Mouse (Mus musculus) limb, embryonic 12.5 days (tissue): ENCODE data around the gene Lat2. TPM values are rescaled to one million over a fixed set of nuclear protein-coding genes. Genes with fewer than 3 reads are reported as not detected.
A peak's percentile ranks its signal among the peaks of the same experiment; 100 is the strongest.

ENCODE experiments used
- ATAC-seq: fragments of 200-750 bp; cut with Nextera tagmentation; 2 replicates; pipeline ENCODE4 v1.8.0; 2017; ENCODE audit warnings: low read depth, moderate TSS enrichment; ENCODE audit not compliant: insufficient number of reproducible peaks, insufficient read depth, low FRiP score, low TSS enrichment
- H3K27ac ChIP-seq: fragments of 300-500 bp; sonication (generic); 2 replicates; pipeline ENCODE4 v1.5.1; 2016; ENCODE audit warnings: mild to moderate bottlenecking, moderate library complexity
- H3K27me3 ChIP-seq: fragments of 300-500 bp; sonication (generic); 2 replicates; pipeline ENCODE4 v1.6.1; 2016; ENCODE audit warnings: mild to moderate bottlenecking, moderate library complexity
- H3K36me3 ChIP-seq: fragments of 300-500 bp; sonication (generic); 2 replicates; pipeline ENCODE4 v1.6.1; 2016; ENCODE audit warnings: mild to moderate bottlenecking, moderate library complexity
- H3K4me1 ChIP-seq: fragments of 300-500 bp; sonication (generic); replicated peaks from 2 replicates; pipeline ENCODE4 v1.6.1; 2016
- H3K4me2 ChIP-seq: fragments of 300-500 bp; sonication (generic); 2 replicates; pipeline ENCODE4 v1.6.1; 2016; ENCODE audit warnings: mild to moderate bottlenecking, moderate library complexity
- H3K4me3 ChIP-seq: fragments of 300-500 bp; sonication (generic); replicated peaks from 2 replicates; pipeline ENCODE4 v1.5.1; 2016; ENCODE audit warnings: mild to moderate bottlenecking
- H3K9ac ChIP-seq: fragments of 300-500 bp; sonication (generic); replicated peaks from 2 replicates; pipeline ENCODE4 v1.6.1; 2016; ENCODE audit warnings: mild to moderate bottlenecking, moderate library complexity
- H3K9me3 ChIP-seq: fragments of 300-500 bp; sonication (generic); 2 replicates; pipeline ENCODE4 v1.6.1; 2016; ENCODE audit warnings: mild to moderate bottlenecking, moderate library complexity
- WGBS: fragments of 180-500 bp; shearing (Covaris S2); methylation state at CpG from one replicate; pipeline ENCODE4 v1.1.7; 2016; 5-methylcytosine and 5-hydroxymethylcytosine counted together
- polyA plus RNA-seq: library from polyadenylated mRNA; unstranded; fragments of >200 nt; fragmentation: Nextera tagmentation; extraction: Ambion mirVana; gene quantifications from 2 replicates; pipeline ENCODE4 v1.2.1, GENCODE M21; 2016

The Lat2 gene
- polyA plus RNA-seq, 1 experiment from 2014 or later = 3.9 TPM

DNA sequence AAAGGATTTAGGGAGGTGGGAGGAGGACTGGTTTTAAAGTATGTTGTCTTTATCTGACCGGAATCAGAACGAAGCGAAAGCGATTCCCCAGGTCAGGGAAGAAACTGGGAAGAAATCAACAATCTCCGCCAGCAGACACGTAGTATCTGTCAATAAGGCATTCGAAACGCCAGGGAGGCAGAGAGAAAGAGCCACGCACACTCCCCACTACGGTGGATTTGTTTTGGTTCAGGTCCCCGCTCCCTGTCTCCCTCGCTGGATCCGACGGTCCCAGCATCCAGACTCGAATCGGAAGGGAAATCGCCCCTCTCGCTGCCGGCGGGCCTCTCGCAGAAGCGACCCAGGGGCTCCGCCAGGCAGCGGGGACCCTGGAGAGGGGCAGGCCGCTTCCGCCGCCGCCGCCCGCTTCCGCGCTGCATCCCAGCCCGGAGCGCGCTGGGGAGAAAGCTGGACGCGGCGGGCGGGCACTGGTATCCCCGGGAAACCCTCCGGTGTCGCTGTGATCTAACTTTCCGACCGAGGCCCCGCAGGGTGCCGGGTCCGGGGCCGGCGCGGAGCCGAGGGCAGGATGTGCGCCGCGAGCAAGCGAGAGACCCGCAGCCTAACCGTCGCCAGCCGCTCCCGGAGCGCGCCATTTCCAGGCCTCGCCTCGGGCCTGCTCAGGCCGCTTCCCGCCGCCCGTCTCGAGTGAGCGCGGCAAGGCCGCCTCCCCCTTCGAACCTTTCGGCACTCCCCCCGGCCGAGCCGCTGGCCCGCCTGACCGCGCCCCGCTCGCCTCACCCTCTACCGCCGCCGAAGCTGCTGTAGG is 23.8 kb upstream of the Lat2 start:
- H3K36me3 ChIP-seq = peaks cover 29% of the 10 kb centered on the region

DNA sequence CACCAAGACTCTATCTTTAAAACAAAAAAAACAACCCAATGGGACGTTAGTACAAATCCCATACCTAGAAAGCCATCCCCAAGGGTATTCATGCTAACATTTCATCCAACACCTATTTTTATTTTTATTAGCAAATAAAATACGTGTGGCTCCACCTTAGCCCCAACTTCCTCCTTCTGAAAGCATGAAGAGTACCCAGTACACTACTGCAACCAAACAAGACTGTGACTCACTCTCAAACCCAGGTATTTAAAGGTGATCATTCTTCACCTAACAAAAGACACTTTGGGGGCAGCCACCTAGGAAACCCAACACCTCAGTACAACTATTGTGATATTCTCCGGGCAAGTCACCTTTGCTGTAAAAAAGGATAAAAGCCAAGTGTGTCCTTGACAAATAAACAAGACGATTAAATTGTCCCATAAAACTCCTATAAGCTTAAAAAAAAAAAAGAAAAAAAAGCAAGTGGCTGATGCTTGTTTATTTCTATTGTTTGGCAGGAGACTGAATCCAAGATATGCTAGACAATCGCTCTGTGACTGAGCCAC is 23.1 kb upstream of the Lat2 start:
- Histone ChIP-seq H3K4me1 (peaks cover 12% of the 10 kb centered on the region), H3K9me3 (no peaks in the 10 kb centered on the region), H3K36me3 (peaks cover 37% of the 10 kb centered on the region), H3K4me2 (peak overlapping the region; percentile 66), H3K27me3 (no peaks in the 10 kb centered on the region), H3K4me3 (peak overlapping the region; percentile 99), H3K27ac (no peak overlapping the region), H3K9ac (peak overlapping the region; percentile 98)
- no peak for ATAC-seq
- WGBS = 20% methylated on average over 5 of the region's 5 CpGs

More for the DNA sequence above, 23.8 kb upstream of the Lat2 start:
- peak overlapping the region; percentile 96 for H3K27ac ChIP-seq
- ATAC-seq = peak; percentile 71
- 1% methylated on average over 72 of the region's 85 CpGs for WGBS
- H3K9me3 ChIP-seq = no peaks in the 10 kb centered on the region
- H3K4me1 ChIP-seq = peaks cover 12% of the 10 kb centered on the region
- H3K27me3 ChIP-seq = no peaks in the 10 kb centered on the region
- peak overlapping the region; percentile 98 for H3K9ac ChIP-seq
- peak overlapping the region; percentile 99 for H3K4me3 ChIP-seq
- peak overlapping the region; percentile 66 for H3K4me2 ChIP-seq

DNA sequence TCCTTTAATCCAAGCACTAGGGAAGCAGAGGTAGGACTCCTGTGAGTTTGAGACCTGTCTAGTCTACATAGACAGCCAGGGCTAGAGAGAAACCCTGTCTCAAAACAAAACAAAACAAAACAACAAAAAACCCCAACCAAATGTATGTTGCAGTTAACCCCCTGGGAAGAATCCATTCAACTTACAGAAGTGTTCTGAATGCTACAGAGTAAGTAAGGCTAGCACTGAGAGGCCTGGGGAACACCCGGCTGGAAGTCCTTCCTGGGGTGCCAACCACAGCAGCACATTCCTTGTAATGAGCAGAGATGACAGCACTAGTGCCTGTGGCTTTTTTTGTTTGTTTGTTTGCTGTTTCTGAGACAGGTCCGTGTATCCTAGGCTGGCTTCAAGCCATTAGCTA is 18.0 kb upstream of the Lat2 start:
- H3K9ac ChIP-seq = no peak overlapping the region
- H3K9me3 ChIP-seq = no peaks in the 10 kb centered on the region
- peaks cover 6% of the 10 kb centered on the region for H3K4me1 ChIP-seq
- no peak overlapping the region for H3K4me2 ChIP-seq
- no peak for ATAC-seq
- 78% methylated on average over 2 of the region's 2 CpGs for WGBS
- no peaks in the 10 kb centered on the region for H3K27me3 ChIP-seq
- no peak overlapping the region for H3K27ac ChIP-seq
- peaks cover 81% of the 10 kb centered on the region for H3K36me3 ChIP-seq
- no peak overlapping the region for H3K4me3 ChIP-seq

DNA sequence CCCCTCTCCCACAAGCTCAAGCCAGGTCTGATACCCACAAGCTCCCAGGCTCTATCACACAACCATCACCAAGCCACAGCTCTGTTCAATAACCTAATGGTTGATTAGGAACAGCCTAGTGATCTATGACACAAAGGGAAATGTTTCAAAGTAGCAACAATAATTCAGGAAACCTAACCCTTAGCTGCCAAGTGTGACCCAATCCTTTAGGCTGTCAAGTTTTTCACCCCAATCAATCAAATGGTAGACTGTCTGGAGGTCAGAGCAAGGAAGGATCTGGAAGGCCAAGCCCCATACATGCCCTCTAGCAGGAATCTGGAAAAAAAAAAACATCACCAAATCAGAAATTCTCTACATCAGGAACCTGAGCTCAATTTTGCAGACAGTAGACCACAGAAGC is 16.0 kb upstream of the Lat2 start:
- H3K9ac ChIP-seq = no peak overlapping the region
- no peak overlapping the region for H3K4me2 ChIP-seq
- ATAC-seq = no peak
- H3K4me3 ChIP-seq = no peak overlapping the region
- H3K4me1 ChIP-seq = no peaks in the 10 kb centered on the region
- H3K27me3 ChIP-seq = no peaks in the 10 kb centered on the region
- no peak overlapping the region for H3K27ac ChIP-seq
- H3K9me3 ChIP-seq = no peaks in the 10 kb centered on the region
- H3K36me3 ChIP-seq = peaks cover 92% of the 10 kb centered on the region

DNA sequence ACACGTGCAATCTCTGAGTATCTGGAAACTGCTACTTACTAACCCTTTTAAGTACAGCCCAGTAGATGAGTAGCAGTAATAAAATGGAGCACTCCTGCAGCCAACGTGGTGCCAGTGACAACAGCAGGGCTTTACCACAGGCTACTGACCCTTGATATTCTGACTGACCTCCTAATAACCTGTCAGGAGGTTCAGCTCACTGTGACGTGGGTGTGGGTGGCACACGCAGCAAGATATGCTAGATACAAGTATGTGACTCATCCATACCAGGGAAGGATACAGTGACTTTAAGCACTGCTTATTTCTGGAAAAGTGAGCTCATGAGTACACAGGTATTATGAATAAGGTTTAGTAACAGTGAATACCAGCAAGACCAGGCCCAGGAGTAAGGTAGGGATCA is 14.7 kb upstream of the Lat2 start:
- H3K9ac ChIP-seq = no peak overlapping the region
- peaks cover 94% of the 10 kb centered on the region for H3K36me3 ChIP-seq
- no peak overlapping the region for H3K4me3 ChIP-seq
- H3K27me3 ChIP-seq = no peaks in the 10 kb centered on the region
- H3K4me1 ChIP-seq = no peaks in the 10 kb centered on the region
- WGBS = 77% methylated on average over 4 of the region's 4 CpGs
- ATAC-seq = no peak
- H3K4me2 ChIP-seq = no peak overlapping the region
- no peaks in the 10 kb centered on the region for H3K9me3 ChIP-seq
- H3K27ac ChIP-seq = no peak overlapping the region

DNA sequence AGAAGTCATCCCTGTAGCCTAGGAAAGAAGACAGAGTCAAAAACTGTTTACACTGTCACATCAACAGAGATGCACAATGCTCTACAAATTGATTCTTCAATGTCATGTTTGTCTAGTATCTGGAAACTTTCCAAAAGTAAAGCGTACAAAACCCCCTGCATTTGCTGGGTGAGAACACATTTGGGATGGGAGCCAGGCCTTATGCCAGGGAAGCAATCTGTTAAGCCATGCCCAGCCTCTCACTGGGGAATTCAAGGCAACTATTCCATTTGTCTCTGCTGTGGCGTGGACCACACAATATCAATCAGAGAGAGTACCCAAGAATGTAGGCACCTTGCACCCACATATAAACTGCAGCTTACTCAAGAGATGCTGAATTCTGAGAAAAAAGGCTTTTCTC is 7.2 kb upstream of the Lat2 start:
- H3K4me3 ChIP-seq = no peak overlapping the region
- peaks cover 98% of the 10 kb centered on the region for H3K36me3 ChIP-seq
- WGBS = 91% methylated on average over 2 of the region's 2 CpGs
- no peaks in the 10 kb centered on the region for H3K9me3 ChIP-seq
- no peak overlapping the region for H3K9ac ChIP-seq
- no peak for ATAC-seq
- no peak overlapping the region for H3K4me2 ChIP-seq
- no peak overlapping the region for H3K27ac ChIP-seq
- no peaks in the 10 kb centered on the region for H3K27me3 ChIP-seq
- no peaks in the 10 kb centered on the region for H3K4me1 ChIP-seq

DNA sequence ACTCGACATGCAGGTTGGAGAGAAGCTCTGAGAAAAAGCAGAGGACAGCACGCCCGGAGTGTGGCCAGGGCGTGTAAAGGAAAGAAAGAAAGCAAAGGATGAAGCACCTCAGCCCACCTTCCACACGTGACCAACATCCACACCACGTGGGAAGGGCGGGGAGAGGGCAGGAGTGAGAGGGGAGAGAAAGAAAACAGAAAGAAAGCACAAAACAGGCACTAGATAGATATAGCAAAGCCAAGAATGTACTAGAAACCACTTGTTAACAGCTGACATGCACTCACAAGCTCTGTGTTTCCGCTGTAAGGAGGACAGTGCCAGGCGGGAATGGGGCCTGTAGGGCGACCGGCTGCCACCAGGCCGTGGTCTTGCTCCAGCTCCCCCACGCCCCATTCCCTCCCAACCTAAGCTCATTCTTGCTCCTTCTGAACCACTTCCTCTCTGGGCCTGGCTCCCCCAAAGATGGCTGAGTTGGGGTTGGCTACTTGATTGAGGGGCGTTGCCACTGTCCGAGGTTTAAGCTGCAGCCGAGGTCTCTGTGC is 6.3 kb upstream of the Lat2 start:
- H3K9me3 ChIP-seq = no peaks in the 10 kb centered on the region
- H3K9ac ChIP-seq = no peak overlapping the region
- ATAC-seq = no peak
- 93% methylated on average over 16 of the region's 16 CpGs for WGBS
- peaks cover 95% of the 10 kb centered on the region for H3K36me3 ChIP-seq
- H3K27ac ChIP-seq = no peak overlapping the region
- no peaks in the 10 kb centered on the region for H3K4me1 ChIP-seq
- no peak overlapping the region for H3K4me3 ChIP-seq
- no peak overlapping the region for H3K4me2 ChIP-seq
- no peaks in the 10 kb centered on the region for H3K27me3 ChIP-seq

DNA sequence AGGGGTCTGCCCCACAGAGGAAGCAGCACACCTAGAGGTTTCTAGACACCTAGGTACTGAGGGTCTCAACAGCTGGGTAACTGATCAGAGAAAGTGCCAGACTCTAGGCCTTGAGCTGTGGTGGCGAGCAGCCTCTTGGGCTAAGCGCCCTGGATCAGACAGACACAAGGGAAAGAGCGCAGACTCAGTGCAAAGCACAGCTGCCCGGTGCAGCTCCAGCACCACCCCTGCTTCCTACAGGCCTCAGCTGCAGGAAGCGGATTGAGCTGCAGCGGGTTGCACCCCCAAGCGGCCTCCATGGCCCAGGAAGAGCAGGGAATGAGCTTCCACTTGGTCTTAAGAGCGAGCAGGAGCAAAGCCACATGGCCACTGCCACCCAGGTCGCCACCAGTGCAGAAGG is 5.6 kb upstream of the Lat2 start:
- Histone ChIP-seq H3K4me1 (no peaks in the 10 kb centered on the region), H3K27ac (no peak overlapping the region), H3K9ac (no peak overlapping the region), H3K4me2 (no peak overlapping the region), H3K4me3 (no peak overlapping the region), H3K36me3 (peaks cover 92% of the 10 kb centered on the region), H3K9me3 (no peaks in the 10 kb centered on the region), H3K27me3 (no peaks in the 10 kb centered on the region)
- ATAC-seq = no peak
- 96% methylated on average over 9 of the region's 9 CpGs for WGBS

DNA sequence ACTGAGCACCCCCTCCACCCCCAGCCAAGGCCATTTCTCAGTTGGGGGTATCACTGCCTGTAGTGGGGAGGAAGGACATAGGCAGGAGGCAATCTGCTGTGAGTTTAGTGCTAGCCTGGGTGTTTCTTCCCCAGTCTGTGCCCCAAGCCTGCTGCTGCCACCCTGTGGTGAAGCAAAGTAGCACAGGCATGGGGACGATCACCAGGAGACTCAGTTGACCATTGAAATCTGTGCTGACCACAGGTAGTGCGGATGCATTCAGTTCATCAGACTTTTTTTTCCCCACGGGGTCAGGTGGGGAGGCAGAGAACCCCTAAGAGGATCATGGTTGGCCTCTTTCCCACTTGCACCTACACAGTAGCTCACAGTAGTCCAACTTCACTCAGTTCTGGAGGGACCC is 2.2 kb upstream of the Lat2 start:
- Histone ChIP-seq H3K4me1 (no peaks in the 10 kb centered on the region), H3K4me2 (no peak overlapping the region), H3K9ac (no peak overlapping the region), H3K27ac (no peak overlapping the region), H3K36me3 (peaks cover 69% of the 10 kb centered on the region), H3K9me3 (no peaks in the 10 kb centered on the region), H3K4me3 (no peak overlapping the region), H3K27me3 (no peaks in the 10 kb centered on the region)
- 61% methylated on average over 3 of the region's 3 CpGs for WGBS
- ATAC-seq = no peak

DNA sequence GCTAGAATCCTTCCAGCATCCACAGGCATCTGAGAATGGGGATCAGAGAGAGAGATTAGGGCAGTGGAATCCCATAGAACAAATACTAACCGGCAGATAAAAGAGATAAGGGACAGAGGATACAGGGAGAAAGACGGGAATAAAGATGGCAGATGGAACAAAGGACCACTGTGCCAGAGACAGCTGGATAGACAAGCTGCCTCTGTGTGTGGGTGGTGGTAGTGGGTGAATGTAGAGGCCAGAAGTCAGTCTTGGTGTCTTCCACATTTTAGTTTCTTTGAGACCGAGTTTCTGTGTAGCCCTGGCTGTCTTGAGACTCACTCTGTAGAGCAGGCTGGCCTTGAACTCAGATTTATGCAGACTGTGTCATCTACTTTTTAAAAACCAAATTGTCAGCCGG is 955 bp upstream of the Lat2 start:
- no peaks in the 10 kb centered on the region for H3K9me3 ChIP-seq
- H3K27ac ChIP-seq = no peak overlapping the region
- no peak overlapping the region for H3K4me3 ChIP-seq
- H3K9ac ChIP-seq = no peak overlapping the region
- ATAC-seq = no peak
- WGBS = 89% methylated on average over 4 of the region's 4 CpGs
- H3K27me3 ChIP-seq = no peaks in the 10 kb centered on the region
- peaks cover 56% of the 10 kb centered on the region for H3K36me3 ChIP-seq
- H3K4me1 ChIP-seq = no peaks in the 10 kb centered on the region
- no peak overlapping the region for H3K4me2 ChIP-seq

DNA sequence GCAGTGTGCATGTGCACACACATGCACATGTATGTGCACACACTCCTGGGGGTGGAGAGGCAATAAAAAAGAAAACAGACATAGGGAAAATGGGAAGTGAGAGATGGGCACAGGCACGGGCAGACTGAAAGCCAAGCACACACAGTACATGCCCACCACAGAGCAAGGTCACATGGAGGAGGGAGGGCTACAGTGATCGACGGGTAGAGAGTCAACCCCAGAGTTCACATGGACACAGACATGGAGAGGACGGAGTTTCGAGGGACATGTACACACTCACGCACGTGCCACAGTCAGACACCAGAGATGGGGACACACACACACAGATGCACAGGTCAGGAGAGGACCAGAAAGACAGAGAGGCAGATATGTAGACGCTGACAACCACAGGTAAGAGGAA is 555 bp upstream of the Lat2 start:
- no peak overlapping the region for H3K4me3 ChIP-seq
- H3K4me2 ChIP-seq = no peak overlapping the region
- peaks cover 52% of the 10 kb centered on the region for H3K36me3 ChIP-seq
- H3K27ac ChIP-seq = no peak overlapping the region
- H3K9me3 ChIP-seq = no peaks in the 10 kb centered on the region
- 87% methylated on average over 8 of the region's 8 CpGs for WGBS
- H3K4me1 ChIP-seq = no peaks in the 10 kb centered on the region
- ATAC-seq = no peak
- no peaks in the 10 kb centered on the region for H3K27me3 ChIP-seq
- no peak overlapping the region for H3K9ac ChIP-seq

DNA sequence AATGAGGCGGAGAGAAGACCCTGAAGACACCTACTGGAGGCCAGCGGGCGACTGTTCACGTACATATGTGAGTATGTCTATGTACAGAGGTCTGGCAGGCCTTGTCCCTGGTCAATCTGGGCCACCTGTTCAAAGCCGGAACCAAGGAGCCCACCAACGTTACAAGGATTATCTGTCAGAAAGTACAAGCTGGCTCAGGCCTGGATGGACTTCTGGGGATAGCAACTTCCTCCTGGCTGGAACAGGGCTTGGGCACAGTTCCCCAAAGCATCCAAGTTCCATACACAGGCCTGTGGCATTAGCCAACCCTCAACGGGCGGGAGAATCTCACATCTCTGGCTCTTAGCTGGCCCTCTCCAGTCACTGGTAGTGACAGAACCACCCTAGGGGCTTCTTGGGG is 529 bp downstream of the Lat2 start:
- WGBS = 91% methylated on average over 8 of the region's 8 CpGs
- peaks cover 41% of the 10 kb centered on the region for H3K36me3 ChIP-seq
- H3K9ac ChIP-seq = no peak overlapping the region
- H3K27me3 ChIP-seq = no peaks in the 10 kb centered on the region
- H3K4me2 ChIP-seq = no peak overlapping the region
- H3K27ac ChIP-seq = no peak overlapping the region
- H3K4me1 ChIP-seq = no peaks in the 10 kb centered on the region
- no peaks in the 10 kb centered on the region for H3K9me3 ChIP-seq
- no peak overlapping the region for H3K4me3 ChIP-seq
- no peak for ATAC-seq
